Mouse (Mus musculus) forebrain, embryonic 13.5 days (tissue): ENCODE measurements around the gene Cyb561d1. TPM values are rescaled to one million over a fixed set of nuclear protein-coding genes. Genes with fewer than 3 reads are reported as not detected.
"Not testable (repeated sequence)": the region's sequence is repeated elsewhere in the genome, so short reads cannot be mapped to it uniquely, and the experiment has no call there.

ENCODE experiments used
- ATAC-seq: fragments of 200-750 bp; cut with Nextera tagmentation; 2 replicates; pipeline ENCODE4 v1.8.0; 2017
- H3K27ac ChIP-seq: fragments of 300-500 bp; sonication (generic); 2 replicates; pipeline ENCODE4 v1.5.1; 2015; ENCODE audit warnings: inconsistent platforms, mild to moderate bottlenecking, moderate library complexity
- H3K27me3 ChIP-seq: fragments of 300-500 bp; sonication (generic); 2 replicates; pipeline ENCODE4 v1.6.1; 2015; ENCODE audit warnings: mild to moderate bottlenecking, inconsistent platforms
- H3K36me3 ChIP-seq: fragments of 300-500 bp; sonication (generic); 2 replicates; pipeline ENCODE4 v1.6.1; 2015; ENCODE audit warnings: mild to moderate bottlenecking, inconsistent platforms; ENCODE audit not compliant: poor library complexity, severe bottlenecking
- H3K4me1 ChIP-seq: fragments of 300-500 bp; sonication (generic); 2 replicates; pipeline ENCODE4 v1.6.1; 2015; ENCODE audit warnings: inconsistent platforms
- H3K4me2 ChIP-seq: fragments of 300-500 bp; sonication (generic); 2 replicates; pipeline ENCODE4 v1.6.1; 2015; ENCODE audit warnings: inconsistent platforms, mild to moderate bottlenecking, moderate library complexity
- H3K4me3 ChIP-seq: fragments of 300-500 bp; sonication (generic); 2 replicates; pipeline ENCODE4 v1.5.1; 2015; ENCODE audit warnings: mild to moderate bottlenecking, inconsistent platforms
- H3K9ac ChIP-seq: fragments of 300-500 bp; sonication (generic); 2 replicates; pipeline ENCODE4 v1.6.1; 2015; ENCODE audit warnings: mild to moderate bottlenecking, inconsistent platforms
- H3K9me3 ChIP-seq: fragments of 300-500 bp; sonication (generic); replicated peaks from 2 replicates; pipeline ENCODE4 v1.6.1; 2016; ENCODE audit warnings: inconsistent platforms
- WGBS: fragments of 180-500 bp; shearing (Covaris S2); methylation state at CpG from one replicate; pipeline ENCODE4 v1.1.7; 2015; 5-methylcytosine and 5-hydroxymethylcytosine counted together
- polyA plus RNA-seq: library from polyadenylated mRNA; unstranded; fragments of >200 nt; fragmentation: Nextera tagmentation; extraction: Ambion mirVana; gene quantifications from 2 replicates; pipeline ENCODE4 v1.2.1, GENCODE M21; 2015

Cyb561d1 gene
- 3.6 and 4.7 TPM in 2 replicates for polyA plus RNA-seq

DNA sequence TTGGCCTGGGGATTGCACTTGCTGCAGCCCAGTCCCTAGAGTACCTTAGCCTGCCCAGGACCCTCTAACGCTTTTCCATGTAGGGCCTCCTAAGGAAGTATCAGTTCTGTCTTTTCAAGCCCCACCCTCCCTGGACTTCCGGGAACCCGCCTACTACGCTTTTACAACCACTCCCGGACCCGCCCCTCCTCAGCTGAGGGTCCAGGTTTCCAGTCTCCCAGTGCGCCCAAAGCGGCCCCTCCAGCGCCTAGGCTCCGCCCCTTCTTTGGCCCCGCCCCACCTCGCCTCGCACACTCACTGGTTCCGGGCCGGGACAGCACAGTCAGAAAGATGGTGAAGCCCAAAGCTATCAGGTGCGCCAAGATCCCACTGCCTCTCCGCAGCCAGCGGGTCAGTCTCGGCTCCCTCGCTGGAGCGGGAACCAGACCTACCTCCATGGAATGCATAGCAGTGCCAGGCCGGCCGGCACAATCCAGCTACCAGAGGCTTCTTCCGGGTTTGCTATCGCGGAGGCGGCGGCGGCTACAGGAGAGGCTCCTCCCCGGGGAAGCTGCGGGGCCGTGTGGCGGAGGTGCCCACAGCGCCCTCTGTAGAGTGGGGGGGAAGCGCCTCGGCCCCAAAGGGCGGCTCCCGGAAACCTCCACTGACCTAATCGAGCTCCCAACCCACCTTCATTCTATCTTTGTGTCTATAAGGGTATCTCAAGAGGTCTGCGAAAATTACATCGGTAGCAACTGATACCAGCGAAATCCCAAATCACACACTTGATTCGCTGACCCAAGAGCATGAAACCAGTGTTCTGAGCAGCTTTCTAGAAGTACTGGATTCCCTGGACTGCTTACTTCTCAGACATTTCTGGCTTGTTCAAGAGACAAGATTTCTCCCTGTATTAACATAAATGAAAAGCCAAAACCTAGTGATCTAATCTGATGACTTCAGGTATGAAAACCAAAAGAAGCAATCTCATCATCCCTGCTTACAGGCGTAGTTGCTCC lies at the start of gene Cyb561d1:
Cyb561d1 (minus strand) TSS at position 884 of the 995 bp plus-strand sequence.
- Histone ChIP-seq H3K4me2 (peak within 1 kb of the TSS; percentile 67), H3K27ac (peak within 1 kb of the TSS; percentile 60), H3K36me3 (peaks cover 56% of the 10 kb centered on the region), H3K9me3 (no peaks in the 10 kb centered on the region), H3K4me3 (peak within 1 kb of the TSS; percentile 64), H3K9ac (peak within 1 kb of the TSS; percentile 66), H3K4me1 (peaks cover 44% of the 10 kb centered on the region), H3K27me3 (no peaks in the 10 kb centered on the region)
- ATAC-seq: peak; percentile 90
- WGBS: 3% methylated on average over 44 of the region's 44 CpGs

DNA sequence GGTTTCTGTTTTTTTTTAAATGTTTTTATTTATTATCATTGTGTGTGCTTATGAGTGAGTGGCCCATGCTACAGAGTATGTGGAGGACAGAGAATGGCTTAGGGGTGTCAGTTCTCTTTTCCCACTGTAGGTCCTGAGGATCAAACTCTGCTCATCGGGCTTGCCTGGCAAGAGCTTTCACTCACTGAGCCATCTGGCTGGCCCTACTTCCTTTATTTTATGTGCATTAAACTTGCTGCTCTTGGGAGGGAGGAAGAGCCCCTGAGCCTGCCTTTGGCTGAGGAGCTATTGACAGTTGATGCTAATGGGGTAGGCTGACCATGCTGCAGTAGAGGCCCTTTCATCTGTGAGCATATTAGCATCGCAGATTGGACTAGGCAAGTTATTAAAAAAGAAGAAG lies 45.8 kb upstream of the Cyb561d1 start:
- no peak for ATAC-seq
- 91% methylated on average over 2 of the region's 2 CpGs for WGBS
- no peaks in the 10 kb centered on the region for H3K27me3 ChIP-seq
- H3K4me3 ChIP-seq: no peak overlapping the region
- H3K27ac ChIP-seq: no peak overlapping the region
- no peaks in the 10 kb centered on the region for H3K4me1 ChIP-seq
- H3K4me2 ChIP-seq: no peak overlapping the region
- H3K36me3 ChIP-seq: no peaks in the 10 kb centered on the region
- no peaks in the 10 kb centered on the region for H3K9me3 ChIP-seq
- H3K9ac ChIP-seq: no peak overlapping the region

DNA sequence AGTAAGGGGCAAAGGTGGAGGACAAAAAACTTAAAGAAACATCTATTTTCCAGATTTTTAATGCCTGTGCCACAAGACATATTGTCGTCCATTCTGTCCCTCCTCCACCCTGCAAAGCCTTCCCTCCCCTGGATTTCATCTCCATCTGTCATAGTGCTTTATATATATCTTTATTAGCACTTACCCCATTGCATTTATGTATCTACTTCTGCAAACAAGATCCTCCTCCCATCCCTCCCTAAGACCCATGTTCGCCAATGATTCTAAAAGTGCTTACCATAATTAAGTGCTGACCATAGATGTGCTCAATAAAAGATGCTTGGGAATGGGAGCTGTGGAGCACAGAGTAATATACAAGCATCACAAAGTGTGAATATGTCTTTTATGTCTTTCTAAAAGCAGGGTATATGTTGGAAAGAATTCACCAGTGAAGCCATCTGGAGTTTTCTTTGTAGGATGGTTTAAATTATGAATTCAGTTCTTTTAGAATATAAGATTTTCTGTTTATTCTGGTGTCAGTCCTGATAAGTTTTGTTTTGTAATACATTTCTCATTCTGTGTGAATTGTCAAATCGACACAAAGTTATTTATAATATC lies 40.3 kb upstream of the Cyb561d1 start:
- no peak overlapping the region for H3K4me3 ChIP-seq
- no peak overlapping the region for H3K9ac ChIP-seq
- peaks cover 4% of the 10 kb centered on the region; the same call in 1 of the 2 replicates for H3K36me3 ChIP-seq
- no peak overlapping the region for H3K4me2 ChIP-seq
- no peak for ATAC-seq
- no peaks in the 10 kb centered on the region for H3K9me3 ChIP-seq
- no peak overlapping the region for H3K27ac ChIP-seq
- 92% methylated on average over 3 of the region's 3 CpGs for WGBS
- H3K4me1 ChIP-seq: no peaks in the 10 kb centered on the region
- no peaks in the 10 kb centered on the region for H3K27me3 ChIP-seq

DNA sequence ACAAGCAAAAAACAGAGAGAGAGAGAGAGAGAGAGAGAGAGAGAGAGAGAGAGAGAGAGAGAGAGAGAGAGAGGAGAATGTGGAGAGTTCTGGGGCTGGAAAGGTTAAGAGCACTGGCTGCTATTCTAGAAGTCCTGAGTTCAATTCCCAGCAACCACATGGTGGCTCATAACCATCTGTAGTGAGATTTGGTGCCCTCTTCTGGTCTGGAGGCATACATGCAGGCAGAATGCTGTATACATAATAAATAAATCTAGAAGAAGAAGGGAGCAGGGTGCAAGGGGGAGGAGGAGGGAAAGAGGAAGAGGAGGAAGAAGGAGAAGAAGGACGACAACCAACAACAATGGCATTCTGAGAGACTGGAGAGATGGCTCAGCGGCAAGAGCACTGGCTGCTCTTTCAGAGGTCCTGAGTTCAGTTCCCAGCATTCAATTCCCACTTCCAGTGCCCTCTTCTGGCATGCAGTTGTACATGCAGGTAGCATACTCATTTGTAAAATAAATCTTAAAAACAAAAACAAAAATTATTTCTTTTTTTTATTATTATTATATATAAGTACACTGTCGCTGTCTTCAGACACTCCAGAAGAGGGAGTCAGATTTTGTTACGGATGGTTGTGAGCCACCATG lies 36.6 kb upstream of the Cyb561d1 start:
- H3K4me3 ChIP-seq, H3K9me3 ChIP-seq, H3K27ac ChIP-seq, H3K4me2 ChIP-seq, H3K9ac ChIP-seq, H3K36me3 ChIP-seq, H3K27me3 ChIP-seq, H3K4me1 ChIP-seq, ATAC-seq: not testable (repeated sequence)
- WGBS: 84% methylated on average over 4 of the region's 4 CpGs

DNA sequence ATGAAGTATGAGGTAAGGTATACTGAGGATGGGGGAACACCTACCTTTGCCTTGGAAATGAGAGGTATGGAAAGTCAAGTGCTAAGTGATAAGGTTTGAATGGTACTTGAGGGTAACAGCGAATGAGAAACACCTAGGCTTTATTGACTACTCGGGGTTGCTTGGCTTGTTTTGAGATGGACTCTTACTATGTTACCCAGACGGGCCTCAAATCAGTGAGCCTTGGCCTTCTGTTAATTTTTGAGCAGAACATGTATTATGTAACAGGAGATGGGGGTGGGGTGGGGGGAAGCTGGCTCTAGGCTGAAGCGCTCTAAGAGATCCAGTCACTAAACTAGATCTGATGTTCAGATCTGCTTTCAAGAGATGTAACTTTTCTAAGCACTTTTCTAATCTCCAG lies 30.6 kb upstream of the Cyb561d1 start:
- Histone ChIP-seq H3K27ac (no peak overlapping the region), H3K4me1 (peaks cover 10% of the 10 kb centered on the region), H3K36me3 (no peaks in the 10 kb centered on the region), H3K9me3 (no peaks in the 10 kb centered on the region), H3K27me3 (peaks cover 11% of the 10 kb centered on the region), H3K4me2 (no peak overlapping the region), H3K9ac (no peak overlapping the region), H3K4me3 (no peak overlapping the region)
- WGBS: 91% methylated on average over 4 of the region's 4 CpGs
- no peak for ATAC-seq

DNA sequence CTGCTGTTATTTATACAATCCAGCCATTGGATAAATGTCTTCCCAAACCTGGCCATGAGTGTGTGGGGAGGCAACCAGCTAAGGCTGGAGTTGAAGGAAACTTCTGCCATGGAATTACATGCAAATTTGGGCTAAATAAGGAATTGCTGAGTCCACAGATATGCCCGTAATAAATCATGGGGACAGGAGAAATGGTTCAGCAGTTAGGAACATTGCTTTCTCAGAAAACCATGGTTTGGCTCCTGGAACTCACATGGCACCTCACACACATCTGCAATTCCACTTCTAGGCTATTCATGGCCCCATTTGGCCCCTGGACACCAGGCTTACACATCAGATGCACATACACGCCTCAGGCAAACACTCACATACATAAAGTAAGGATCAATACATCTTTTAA lies 26.5 kb upstream of the Cyb561d1 start:
- Histone ChIP-seq H3K27me3 (peaks cover 42% of the 10 kb centered on the region), H3K9ac (no peak overlapping the region), H3K4me3 (peak overlapping the region; percentile 44; the same call in 1 of the 2 replicates), H3K36me3 (no peaks in the 10 kb centered on the region), H3K4me2 (peak overlapping the region; percentile 74), H3K4me1 (peaks cover 22% of the 10 kb centered on the region), H3K27ac (no peak overlapping the region), H3K9me3 (no peaks in the 10 kb centered on the region)
- ATAC-seq: no peak
- WGBS: 82% methylated on average over 2 of the region's 2 CpGs

DNA sequence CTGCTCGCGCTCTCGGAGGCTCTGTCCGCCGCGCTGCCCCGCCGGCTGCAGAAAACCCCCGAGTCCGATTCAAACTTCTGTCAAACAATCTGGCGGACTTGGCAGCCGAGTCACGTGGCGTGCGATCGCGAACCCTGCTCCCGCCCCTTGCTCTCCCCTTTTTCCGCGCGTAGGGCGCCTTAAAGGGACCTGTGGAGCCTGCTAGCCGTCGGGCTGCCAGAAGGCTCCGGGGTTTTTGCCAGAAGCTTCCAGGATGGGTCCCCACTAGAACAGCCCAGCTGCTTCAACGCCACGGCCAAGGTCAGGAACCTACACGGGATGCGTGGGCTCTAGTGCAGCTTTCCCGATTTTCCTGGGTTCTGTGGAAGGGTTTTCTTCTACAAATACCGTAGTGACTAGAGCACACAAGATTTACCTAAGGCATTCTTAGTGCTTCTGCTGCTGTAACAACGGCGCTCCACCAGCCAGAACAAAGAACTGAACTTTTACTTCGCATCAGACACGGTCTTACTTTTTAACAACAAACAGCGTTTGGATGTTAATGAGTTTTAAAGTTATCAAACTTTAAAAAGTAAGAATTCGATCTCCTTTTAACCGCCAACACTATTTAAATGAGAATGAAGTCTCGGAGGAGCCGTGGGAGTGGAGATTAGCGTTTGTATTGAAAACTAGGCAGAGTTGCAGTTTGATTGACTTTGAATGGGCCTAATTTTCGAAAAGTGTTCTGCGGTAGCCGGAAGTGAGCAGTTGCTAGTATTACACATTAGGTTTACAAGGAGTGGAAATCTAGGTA lies 25.7 kb upstream of the Cyb561d1 start, which contains the start of gene Sypl2:
Sypl2 (minus strand) TSS at position 91 of the 793 bp plus-strand sequence.
- Histone ChIP-seq H3K27me3 (peaks cover 45% of the 10 kb centered on the region), H3K4me2 (peak within 1 kb of the TSS; percentile 74), H3K27ac (no peak within 1 kb of the TSS; the same call in 1 of the 2 replicates), H3K36me3 (no peaks in the 10 kb centered on the region), H3K9ac (peak within 1 kb of the TSS; percentile 67), H3K9me3 (no peaks in the 10 kb centered on the region), H3K4me1 (peaks cover 22% of the 10 kb centered on the region), H3K4me3 (peak within 1 kb of the TSS; percentile 44)
- 2% methylated on average over 35 of the region's 44 CpGs for WGBS
- peak; percentile 85 for ATAC-seq

DNA sequence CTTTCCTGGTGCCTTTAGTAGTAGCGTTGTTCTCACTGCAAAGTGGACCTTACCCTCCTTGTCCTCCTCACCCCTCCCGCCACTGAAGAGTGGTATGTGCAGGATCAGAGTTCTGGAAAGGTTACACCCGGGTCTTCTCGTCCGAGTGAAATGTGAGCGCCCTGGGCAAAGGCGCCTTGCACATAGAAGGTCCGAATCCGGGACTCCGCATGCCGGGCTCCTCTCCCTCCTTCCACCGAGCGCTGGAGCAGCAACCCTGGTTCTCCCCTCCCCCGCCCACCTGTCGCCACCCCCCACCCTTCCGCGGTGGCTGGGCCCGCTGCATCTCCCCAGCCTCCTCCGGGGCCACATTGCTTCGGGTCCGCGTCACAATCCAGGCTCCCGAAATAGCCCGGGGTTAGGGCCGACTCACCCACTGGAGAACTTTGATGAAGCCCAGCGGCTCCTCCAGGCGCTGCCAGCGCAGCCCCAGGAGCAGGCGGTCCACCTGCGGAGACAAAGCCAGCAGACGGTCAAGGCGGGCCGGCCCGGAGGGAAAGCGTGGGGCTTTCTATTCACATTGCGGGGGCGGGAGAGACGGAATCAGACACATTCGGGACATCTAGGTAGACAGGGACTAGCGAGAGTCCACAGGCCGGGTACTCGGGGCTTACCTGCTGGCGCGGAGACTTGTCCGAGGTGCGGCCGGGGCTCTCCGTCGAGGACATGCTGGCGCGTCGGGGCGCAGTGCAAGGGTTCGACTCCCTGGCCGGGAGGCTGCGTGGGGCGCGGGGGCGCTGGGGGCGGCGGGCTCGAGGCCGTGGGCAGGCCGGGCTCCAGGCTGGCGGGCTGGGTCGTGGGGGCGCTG lies 24.9 kb upstream of the Cyb561d1 start:
- Histone ChIP-seq H3K27ac (no peak overlapping the region), H3K27me3 (peaks cover 46% of the 10 kb centered on the region), H3K36me3 (no peaks in the 10 kb centered on the region), H3K4me2 (peak overlapping the region; percentile 74), H3K4me1 (peaks cover 22% of the 10 kb centered on the region), H3K4me3 (peak overlapping the region; percentile 44), H3K9ac (peak overlapping the region; percentile 67), H3K9me3 (no peaks in the 10 kb centered on the region)
- ATAC-seq: peak; percentile 71
- WGBS: 3% methylated on average over 52 of the region's 67 CpGs

DNA sequence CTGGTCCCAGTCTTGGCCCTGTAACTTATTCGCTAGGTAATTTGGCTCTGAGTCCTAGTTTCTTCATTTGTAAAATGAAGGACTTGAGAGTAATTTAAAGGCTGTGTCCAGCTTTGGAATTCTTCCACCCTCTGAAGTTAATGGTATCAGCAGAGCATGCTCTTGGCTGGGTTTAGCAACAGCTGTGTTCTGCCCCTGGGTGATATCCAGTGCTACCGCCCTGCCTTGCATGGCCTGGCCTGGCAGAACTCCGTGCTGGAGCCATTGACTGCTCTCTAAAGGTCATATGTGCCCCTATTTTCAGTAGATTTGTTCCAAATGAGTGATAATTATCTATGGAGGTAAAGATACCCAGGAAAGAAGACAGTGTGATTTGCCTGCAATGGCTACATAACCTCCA lies 19.6 kb upstream of the Cyb561d1 start:
- Histone ChIP-seq H3K27ac (no peak overlapping the region), H3K36me3 (no peaks in the 10 kb centered on the region), H3K4me2 (no peak overlapping the region), H3K9ac (no peak overlapping the region), H3K4me1 (peaks cover 2% of the 10 kb centered on the region; the same call in 1 of the 2 replicates), H3K27me3 (peaks cover 25% of the 10 kb centered on the region), H3K9me3 (no peaks in the 10 kb centered on the region), H3K4me3 (no peak overlapping the region)
- WGBS: 74% methylated on average over 3 of the region's 3 CpGs
- no peak for ATAC-seq

DNA sequence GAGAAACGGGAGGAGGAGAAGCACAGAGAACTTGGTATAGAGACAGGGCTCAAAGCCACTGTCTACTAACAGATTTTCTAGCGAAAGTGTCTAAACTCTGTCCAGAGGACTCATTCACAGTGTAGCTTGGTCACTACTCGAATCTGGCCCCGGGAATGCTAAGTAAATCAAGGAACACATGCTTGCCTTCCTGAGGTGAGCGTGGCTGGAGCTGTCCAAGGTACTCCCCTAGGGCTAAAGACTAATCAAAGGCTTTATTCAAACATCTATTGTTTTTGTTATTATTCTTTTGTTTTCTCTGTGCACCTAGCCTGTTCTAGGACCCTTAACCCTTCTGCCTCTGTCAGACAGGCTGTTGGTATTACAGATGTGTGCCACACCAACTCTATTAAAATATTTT lies 13.7 kb upstream of the Cyb561d1 start:
- H3K36me3 ChIP-seq: no peaks in the 10 kb centered on the region
- H3K4me3 ChIP-seq: no peak overlapping the region
- no peaks in the 10 kb centered on the region; the same call in 1 of the 2 replicates for H3K27me3 ChIP-seq
- peaks cover 18% of the 10 kb centered on the region for H3K4me1 ChIP-seq
- no peak overlapping the region for H3K9ac ChIP-seq
- WGBS: 16% methylated on average over 5 of the region's 5 CpGs
- H3K9me3 ChIP-seq: no peaks in the 10 kb centered on the region
- no peak overlapping the region for H3K4me2 ChIP-seq
- ATAC-seq: no peak
- H3K27ac ChIP-seq: no peak overlapping the region
